Mouse (Mus musculus) heart, postnatal 10 days (tissue): ENCODE results near the gene Gm20920. TPM values are rescaled to one million over a fixed set of nuclear protein-coding genes. Genes with fewer than 3 reads are reported as not detected.
"Not testable (repeated sequence)": the region's sequence is repeated elsewhere in the genome, so short reads cannot be mapped to it uniquely, and the experiment has no call there.

Experiments used
- DNase-seq, 2 experiments: peaks; one replicate each; pipeline ENCODE4 v3.0.0; 2021
- intact Hi-C: fragments of 180-260 bp; cut with DNase I; formaldehyde crosslinking; loops from one replicate; pipeline ENCODE4 v1.15.1; 2025
- total RNA-seq, 2 experiments: library from RNA; stranded (reverse); gene quantifications; 2 replicates each; pipeline ENCODE4 v1.2.3; 2021

Gm20920 gene
- not detected for total RNA-seq

GRCm38 (mm10) chrY:51851820-51852219, at the start of gene Gm20920:
TSS of gene Gm20920 (plus strand) at chrY:51852120.
- intact Hi-C loops, DNase-seq: not testable (repeated sequence)
